Mouse (Mus musculus) hindbrain, embryonic 14.5 days (tissue): ENCODE results near the gene Gm43518. TPM values are rescaled to one million over a fixed set of nuclear protein-coding genes. Genes with fewer than 3 reads are reported as not detected.

ENCODE experiments used
- ATAC-seq: fragments of 200-750 bp; cut with Nextera tagmentation; 2 replicates; pipeline ENCODE4 v1.8.0; 2017; ENCODE audit warnings: moderate number of reproducible peaks, mild to moderate bottlenecking, moderate TSS enrichment, moderate library complexity; ENCODE audit not compliant: low FRiP score
- DNase-seq: peaks from one replicate; pipeline ENCODE4 v3.0.0-alpha.2; 2015; ENCODE audit warnings: low spot score
- H3K27ac ChIP-seq: fragments of 300-500 bp; sonication (generic); 2 replicates; pipeline ENCODE4 v1.5.1; 2014; ENCODE audit warnings: mild to moderate bottlenecking, moderate library complexity
- H3K27me3 ChIP-seq: fragments of 300-500 bp; sonication (generic); 2 replicates; pipeline ENCODE4 v1.6.1; 2014; ENCODE audit warnings: mild to moderate bottlenecking, low read length, mixed read lengths; ENCODE audit not compliant: control insufficient read depth, insufficient read depth
- H3K36me3 ChIP-seq: fragments of 300-500 bp; sonication (generic); replicated peaks from 2 replicates; pipeline ENCODE4 v1.6.1; 2014; ENCODE audit not compliant: control insufficient read depth, insufficient read depth
- H3K4me1 ChIP-seq: fragments of 300-500 bp; sonication (generic); replicated peaks from 2 replicates; pipeline ENCODE4 v1.6.1; 2014; ENCODE audit warnings: antibody characterized with exemption, low read length, mixed read lengths; ENCODE audit not compliant: control insufficient read depth, insufficient read depth
- H3K4me2 ChIP-seq: fragments of 300-500 bp; sonication (generic); replicated peaks from 2 replicates; pipeline ENCODE4 v1.6.1; 2014; ENCODE audit warnings: mild to moderate bottlenecking, moderate library complexity
- H3K4me3 ChIP-seq: fragments of 300-500 bp; sonication (generic); replicated peaks from 2 replicates; pipeline ENCODE4 v1.5.1; 2014; ENCODE audit warnings: mild to moderate bottlenecking, low read length
- H3K9ac ChIP-seq: fragments of 300-500 bp; sonication (generic); 2 replicates; pipeline ENCODE4 v1.6.1; 2014
- H3K9me3 ChIP-seq: fragments of 300-500 bp; sonication (generic); 2 replicates; pipeline ENCODE4 v1.6.1; 2016; ENCODE audit warnings: low read length; ENCODE audit not compliant: control insufficient read depth
- WGBS: fragments of 180-500 bp; shearing (Covaris S2); extraction: QIAGEN DNeasy Blood & Tissue Kit; methylation state at CpG from one replicate; pipeline ENCODE4 v1.1.7; 2014; 5-methylcytosine and 5-hydroxymethylcytosine counted together
- polyA plus RNA-seq: library from polyadenylated mRNA; unstranded; fragments of >200 nt; fragmentation: Nextera tagmentation; extraction: Ambion mirVana; gene quantifications from 2 replicates; pipeline ENCODE4 v1.2.1, GENCODE M21; 2014

Gm43518 gene
- polyA plus RNA-seq, 1 experiment from 2014 or later = 2.6 TPM

GRCm38 (mm10) chr5:123893520-123893919, 33.7 kb upstream of the Gm43518 start:
- 93% methylated on average over 5 of the region's 5 CpGs for WGBS
- Histone ChIP-seq H3K9ac (no peak overlapping the region), H3K27me3 (no peaks in the 10 kb centered on the region), H3K27ac (no peak overlapping the region), H3K4me3 (no peak overlapping the region), H3K9me3 (no peaks in the 10 kb centered on the region), H3K36me3 (no peaks in the 10 kb centered on the region), H3K4me2 (no peak overlapping the region), H3K4me1 (no peaks in the 10 kb centered on the region)
- ATAC-seq (no peak), DNase-seq (no peak)

GRCm38 (mm10) chr5:123896395-123896794, 30.8 kb upstream of the Gm43518 start:
- no peak overlapping the region for H3K4me3 ChIP-seq
- no peaks in the 10 kb centered on the region for H3K27me3 ChIP-seq
- no peaks in the 10 kb centered on the region for H3K9me3 ChIP-seq
- no peak for ATAC-seq
- H3K4me1 ChIP-seq = no peaks in the 10 kb centered on the region
- H3K4me2 ChIP-seq = no peak overlapping the region
- H3K9ac ChIP-seq = no peak overlapping the region
- H3K36me3 ChIP-seq = no peaks in the 10 kb centered on the region
- 88% methylated on average over 11 of the region's 11 CpGs for WGBS
- no peak overlapping the region for H3K27ac ChIP-seq
- no peak for DNase-seq

DNA sequence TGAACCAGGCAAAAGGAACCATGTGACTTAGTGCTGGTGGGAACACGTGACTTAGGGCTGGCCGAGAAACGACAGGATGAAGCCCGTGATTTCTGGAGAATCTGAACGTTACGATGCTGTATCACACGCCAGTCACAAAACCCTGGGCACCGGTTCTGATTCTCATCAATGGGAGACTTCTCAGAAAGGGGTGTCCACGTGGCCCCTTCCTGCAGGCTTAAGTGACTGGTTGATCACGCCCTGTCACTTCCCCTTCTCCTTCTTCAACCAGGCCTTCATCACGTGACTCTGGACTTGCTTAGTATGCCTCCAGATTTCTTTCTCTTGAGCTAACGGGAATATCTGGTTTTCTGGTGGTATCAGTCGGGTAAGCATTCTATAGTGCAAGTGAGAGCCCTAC, 29.9 kb upstream of the Gm43518 start:
- 90% methylated on average over 13 of the region's 13 CpGs for WGBS

GRCm38 (mm10) chr5:123904059-123904672, 23.1 kb upstream of the Gm43518 start:
- no peaks in the 10 kb centered on the region for H3K9me3 ChIP-seq
- H3K9ac ChIP-seq = no peak overlapping the region
- ATAC-seq (no peak), DNase-seq (no peak)
- WGBS = 75% methylated on average over 11 of the region's 11 CpGs
- no peak overlapping the region for H3K4me3 ChIP-seq
- no peak overlapping the region for H3K4me2 ChIP-seq
- peaks cover 15% of the 10 kb centered on the region for H3K4me1 ChIP-seq
- no peaks in the 10 kb centered on the region for H3K27me3 ChIP-seq
- no peak overlapping the region for H3K27ac ChIP-seq
- peaks cover 7% of the 10 kb centered on the region for H3K36me3 ChIP-seq

More for the DNA sequence above, 29.9 kb upstream of the Gm43518 start:
- no peak overlapping the region for H3K4me3 ChIP-seq
- H3K9me3 ChIP-seq = no peaks in the 10 kb centered on the region
- H3K27ac ChIP-seq = no peak overlapping the region
- no peaks in the 10 kb centered on the region for H3K36me3 ChIP-seq
- no peak overlapping the region for H3K9ac ChIP-seq
- H3K27me3 ChIP-seq = no peaks in the 10 kb centered on the region
- no peak overlapping the region for H3K4me2 ChIP-seq
- ATAC-seq = no peak
- DNase-seq = no peak
- no peaks in the 10 kb centered on the region for H3K4me1 ChIP-seq

- no peak overlapping the region; the same call in 1 of the 2 replicates for H3K9ac ChIP-seq
- no peaks in the 10 kb centered on the region for H3K9me3 ChIP-seq
- ATAC-seq (no peak), DNase-seq (no peak)
- 74% methylated on average over 17 of the region's 17 CpGs for WGBS
- no peaks in the 10 kb centered on the region for H3K27me3 ChIP-seq
- peak overlapping the region; percentile 41 for H3K4me2 ChIP-seq
- peaks cover 15% of the 10 kb centered on the region for H3K4me1 ChIP-seq
- H3K36me3 ChIP-seq = peaks cover 28% of the 10 kb centered on the region
- no peak overlapping the region for H3K27ac ChIP-seq
- peak overlapping the region; percentile 80; the same call in 1 of the 2 replicates for H3K4me3 ChIP-seq
These were observed 20.9 kb upstream of the Gm43518 start for GRCm38 (mm10) chr5:123906146-123906975.

DNA sequence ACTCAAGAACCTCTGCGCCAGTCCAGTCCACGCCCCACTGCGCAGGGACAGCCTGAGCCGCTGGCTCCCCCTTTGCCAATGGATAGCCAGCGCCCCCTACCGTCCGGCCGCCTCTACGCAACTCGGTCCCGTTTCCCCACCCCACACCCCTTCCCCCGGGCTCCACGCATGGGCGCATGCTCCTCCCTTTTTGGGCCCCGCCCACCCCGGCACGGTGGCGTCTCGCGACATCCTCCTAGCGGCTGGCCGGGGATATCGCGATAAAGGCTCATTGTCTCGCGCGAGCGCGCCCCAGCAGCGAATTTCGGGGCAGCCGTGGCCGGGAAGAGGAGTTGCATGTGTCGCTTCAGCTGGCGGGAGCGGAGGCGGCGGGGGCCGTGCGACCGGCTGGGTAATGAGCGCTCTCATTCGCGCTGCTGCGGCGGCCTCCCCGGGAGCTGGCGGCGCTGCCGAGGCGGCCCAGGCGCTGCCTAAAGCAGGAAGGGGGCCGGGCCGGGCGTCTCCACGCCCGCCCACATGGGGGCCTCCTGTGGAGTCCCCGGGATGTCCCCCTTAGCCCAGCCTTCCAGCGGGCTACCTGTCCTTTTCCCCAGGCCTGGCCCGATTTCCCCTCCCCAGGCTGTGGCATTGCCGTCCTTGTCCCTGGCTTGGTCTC, 20.1 kb upstream of the Gm43518 start, which contains the start of gene Denr:
Gene Denr, plus strand, starts transcription at position 200 of the 655 bp plus-strand sequence.
- Histone ChIP-seq H3K4me1 (peaks cover 15% of the 10 kb centered on the region), H3K4me2 (peak within 1 kb of the TSS; percentile 85), H3K4me3 (peak within 1 kb of the TSS; percentile 80), H3K27ac (peak within 1 kb of the TSS; percentile 74), H3K9ac (peak within 1 kb of the TSS; percentile 94), H3K27me3 (no peaks in the 10 kb centered on the region), H3K9me3 (no peaks in the 10 kb centered on the region), H3K36me3 (peaks cover 36% of the 10 kb centered on the region)
- WGBS = under 1% methylated on average over 61 of the region's 61 CpGs
- peak; percentile 99 for DNase-seq
- peak; percentile 95 for ATAC-seq

DNA sequence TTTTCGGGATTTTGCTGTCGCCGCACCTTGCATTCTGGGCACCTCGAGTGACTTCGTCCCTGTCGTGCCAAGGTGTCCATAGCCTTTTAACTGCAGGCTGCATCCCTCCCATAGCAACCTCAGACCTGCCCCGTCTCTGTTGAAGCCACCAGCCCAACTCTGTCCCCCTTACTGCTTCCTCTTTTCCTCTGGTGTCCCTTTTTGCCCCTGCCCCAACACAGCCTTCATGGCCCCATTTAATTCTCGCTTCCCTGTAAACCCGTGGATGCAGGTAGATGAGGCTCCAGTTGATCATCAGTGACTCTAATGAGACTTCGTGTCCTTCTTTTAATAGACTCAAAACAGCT, 19.6 kb upstream of the Gm43518 start:
- Histone ChIP-seq H3K36me3 (peaks cover 41% of the 10 kb centered on the region), H3K9ac (peak overlapping the region; percentile 94), H3K4me1 (peaks cover 15% of the 10 kb centered on the region), H3K4me2 (peak overlapping the region; percentile 85), H3K27ac (peak overlapping the region; percentile 74), H3K27me3 (no peaks in the 10 kb centered on the region), H3K4me3 (peak overlapping the region; percentile 80), H3K9me3 (no peaks in the 10 kb centered on the region)
- WGBS = 6% methylated on average over 10 of the region's 10 CpGs
- DNase-seq (no peak), ATAC-seq (no peak)

DNA sequence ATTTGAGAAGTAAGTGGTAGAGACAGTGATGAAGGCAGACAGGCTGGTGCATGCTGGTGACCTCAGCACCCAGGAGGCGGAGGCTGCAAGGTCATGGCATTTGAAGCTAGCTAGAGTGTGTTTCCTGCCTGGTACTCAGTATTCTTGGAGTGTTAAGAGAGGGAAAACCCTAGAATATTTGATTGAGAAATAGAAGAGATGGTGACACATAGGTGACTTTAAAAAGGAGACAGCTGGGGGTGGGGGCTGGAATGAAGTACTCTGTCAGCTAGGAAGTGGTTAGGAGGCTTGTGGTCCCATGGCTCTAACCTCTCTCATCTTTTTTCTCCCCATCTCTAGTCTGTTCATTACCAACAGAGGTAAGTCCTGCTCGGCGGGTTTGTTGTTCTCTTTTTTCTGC, 12.4 kb upstream of the Gm43518 start:
- Histone ChIP-seq H3K36me3 (peaks cover 94% of the 10 kb centered on the region), H3K4me3 (no peak overlapping the region), H3K4me2 (no peak overlapping the region), H3K9ac (no peak overlapping the region), H3K27ac (no peak overlapping the region), H3K27me3 (no peaks in the 10 kb centered on the region), H3K4me1 (no peaks in the 10 kb centered on the region), H3K9me3 (no peaks in the 10 kb centered on the region)
- DNase-seq (no peak), ATAC-seq (no peak)
- 93% methylated on average over 3 of the region's 3 CpGs for WGBS

- Histone ChIP-seq H3K4me1 (no peaks in the 10 kb centered on the region), H3K36me3 (peaks cover 98% of the 10 kb centered on the region), H3K27ac (no peak overlapping the region), H3K9me3 (no peaks in the 10 kb centered on the region), H3K4me2 (no peak overlapping the region), H3K4me3 (no peak overlapping the region), H3K27me3 (no peaks in the 10 kb centered on the region), H3K9ac (no peak overlapping the region)
- ATAC-seq (no peak), DNase-seq (no peak)
- WGBS = 96% methylated on average over 6 of the region's 6 CpGs
These were observed 5.1 kb upstream of the Gm43518 start for GRCm38 (mm10) chr5:123922112-123922511.
